Mouse (Mus musculus) megakaryocyte, embryonic 14.5 days (primary cell): ENCODE data around the gene Zbtb34. TPM values are rescaled to one million over a fixed set of nuclear protein-coding genes. Genes with fewer than 3 reads are reported as not detected.

ENCODE experiments used
- H3K27me3 ChIP-seq: replicated peaks from 2 replicates; pipeline ENCODE3; 2012; ENCODE audit warnings: inconsistent platforms
- H3K36me3 ChIP-seq: replicated peaks from 2 replicates; pipeline ENCODE3; 2012; ENCODE audit warnings: low read length, inconsistent platforms, mixed read lengths
- H3K4me1 ChIP-seq: 2 replicates; pipeline ENCODE4 v1.6.1; 2012; ENCODE audit warnings: inconsistent platforms
- H3K4me3 ChIP-seq: replicated peaks from 2 replicates; pipeline ENCODE3; 2012; ENCODE audit warnings: moderate library complexity, mild to moderate bottlenecking, inconsistent platforms
- H3K9me3 ChIP-seq: 2 replicates; pipeline ENCODE4 v1.6.1; 2012; ENCODE audit warnings: inconsistent platforms
- FLI1 ChIP-seq: IDR thresholded peaks from 2 replicates; pipeline ENCODE4 v1.6.1; 2012; ENCODE audit warnings: low read length, inconsistent platforms, mixed read lengths
- GATA1 ChIP-seq: IDR thresholded peaks from 3 replicates; pipeline ENCODE4 v1.6.1; 2012; ENCODE audit warnings: mixed read lengths, low read length, inconsistent platforms, borderline replicate concordance
- polyA plus RNA-seq: library from polyadenylated mRNA; stranded (reverse); fragments of >175 nt; gene quantifications from 2 replicates; pipeline ENCODE4 v1.2.3, GENCODE M21; 2012; ENCODE audit warnings: low replicate concordance; ENCODE audit not compliant: insufficient read depth

The Zbtb34 gene
- polyA plus RNA-seq, 1 experiment = 1.6 TPM

- Histone ChIP-seq H3K4me3 (no peak overlapping the region), H3K4me1 (peaks cover 41% of the 10 kb centered on the region), H3K27me3 (peaks cover 51% of the 10 kb centered on the region), H3K36me3 (no peaks in the 10 kb centered on the region), H3K9me3 (no peaks in the 10 kb centered on the region)
- TF ChIP-seq FLI1 (no peak), GATA1 (no peak)
These were observed 6.1 kb upstream of the Zbtb34 start for GRCm38 (mm10) chr2:33437184-33437583.

- H3K9me3 ChIP-seq = no peaks in the 10 kb centered on the region
- peaks cover 50% of the 10 kb centered on the region for H3K27me3 ChIP-seq
- H3K36me3 ChIP-seq = no peaks in the 10 kb centered on the region
- peak overlapping the region; percentile 67 for H3K4me3 ChIP-seq
- peaks cover 46% of the 10 kb centered on the region for H3K4me1 ChIP-seq
- TF ChIP-seq FLI1 = no peak
- TF ChIP-seq GATA1 = no peak
These were observed 5.0 kb upstream of the Zbtb34 start for GRCm38 (mm10) chr2:33436035-33436580.

GRCm38 (mm10) chr2:33435036-33435650, 4.0 kb upstream of the Zbtb34 start:
- no peak overlapping the region for H3K4me3 ChIP-seq
- no peaks in the 10 kb centered on the region for H3K36me3 ChIP-seq
- TF ChIP-seq FLI1 (no peak), GATA1 (no peak)
- peaks cover 41% of the 10 kb centered on the region for H3K27me3 ChIP-seq
- H3K9me3 ChIP-seq = no peaks in the 10 kb centered on the region
- H3K4me1 ChIP-seq = peaks cover 39% of the 10 kb centered on the region

- H3K4me3 ChIP-seq = no peak overlapping the region
- no peaks in the 10 kb centered on the region for H3K9me3 ChIP-seq
- peaks cover 52% of the 10 kb centered on the region for H3K4me1 ChIP-seq
- peaks cover 24% of the 10 kb centered on the region for H3K27me3 ChIP-seq
- peaks cover 9% of the 10 kb centered on the region for H3K36me3 ChIP-seq
- TF ChIP-seq FLI1 (no peak), GATA1 (no peak)
These were observed 1.8 kb upstream of the Zbtb34 start for GRCm38 (mm10) chr2:33432877-33433276.

GRCm38 (mm10) chr2:33430081-33430770, 898 bp downstream of the Zbtb34 start:
- Histone ChIP-seq H3K4me3 (peak overlapping the region; percentile 99), H3K36me3 (peaks cover 31% of the 10 kb centered on the region), H3K27me3 (peaks cover 3% of the 10 kb centered on the region), H3K4me1 (peaks cover 56% of the 10 kb centered on the region), H3K9me3 (no peaks in the 10 kb centered on the region)
- no peak for TF ChIP-seq FLI1
- TF ChIP-seq GATA1 = no peak

- peak overlapping the region; percentile 99 for H3K4me3 ChIP-seq
These were observed 1.8 kb downstream of the Zbtb34 start for GRCm38 (mm10) chr2:33429339-33429738.

GRCm38 (mm10) chr2:33426640-33427398, 4.3 kb downstream of the Zbtb34 start:
- Histone ChIP-seq H3K36me3 (peaks cover 58% of the 10 kb centered on the region), H3K4me1 (peaks cover 50% of the 10 kb centered on the region), H3K4me3 (peak overlapping the region; percentile 62), H3K27me3 (no peaks in the 10 kb centered on the region), H3K9me3 (no peaks in the 10 kb centered on the region)
- TF ChIP-seq FLI1 = no peak
- no peak for TF ChIP-seq GATA1

More at GRCm38 (mm10) chr2:33429339-33429738, 1.8 kb downstream of the Zbtb34 start:
- H3K27me3 ChIP-seq = no peaks in the 10 kb centered on the region
- no peaks in the 10 kb centered on the region for H3K9me3 ChIP-seq
- TF ChIP-seq FLI1 (no peak), GATA1 (no peak)
- H3K36me3 ChIP-seq = peaks cover 37% of the 10 kb centered on the region
- H3K4me1 ChIP-seq = peaks cover 49% of the 10 kb centered on the region

GRCm38 (mm10) chr2:33417454-33417853, 13.7 kb downstream of the Zbtb34 start:
- Histone ChIP-seq H3K27me3 (no peaks in the 10 kb centered on the region), H3K4me3 (peak overlapping the region; percentile 16), H3K4me1 (peaks cover 50% of the 10 kb centered on the region), H3K36me3 (peaks cover 70% of the 10 kb centered on the region), H3K9me3 (no peaks in the 10 kb centered on the region)
- TF ChIP-seq GATA1 (no peak), FLI1 (no peak)

- H3K36me3 ChIP-seq = peaks cover 78% of the 10 kb centered on the region
- H3K9me3 ChIP-seq = no peaks in the 10 kb centered on the region
- no peak for TF ChIP-seq GATA1
- TF ChIP-seq FLI1 = no peak
- no peak overlapping the region for H3K4me3 ChIP-seq
- H3K4me1 ChIP-seq = peaks cover 32% of the 10 kb centered on the region
- no peaks in the 10 kb centered on the region for H3K27me3 ChIP-seq
These were observed 17.1 kb downstream of the Zbtb34 start for GRCm38 (mm10) chr2:33414019-33414418.
